Mouse (Mus musculus): ENCODE data around the gene Cdan1.

Cdan1 gene

GRCm38 (mm10) chr2:120849449-120850423 lies at the start of gene Cdan1:
Gene Cdan1 (minus strand): TSS chr2:120850128.
- DNase-seq (ENCODE audit: low read depth, low spot score): peak; percentile 4

- no peak for DNase-seq (ENCODE audit: low read depth, low spot score)
These were observed 46.4 kb upstream of the Cdan1 start for GRCm38 (mm10) chr2:120896361-120896760.

GRCm38 (mm10) chr2:120887601-120888000 lies 37.7 kb upstream of the Cdan1 start:
- no peak for DNase-seq (ENCODE audit: low read depth, low spot score)

- no peak for DNase-seq (ENCODE audit: low read depth, low spot score)
These were observed 23.3 kb upstream of the Cdan1 start for GRCm38 (mm10) chr2:120873192-120873591.

- DNase-seq (ENCODE audit: low read depth, low spot score): no peak
These were observed 21.8 kb upstream of the Cdan1 start for GRCm38 (mm10) chr2:120871447-120872336.

GRCm38 (mm10) chr2:120867336-120867735 lies 17.4 kb upstream of the Cdan1 start:
- no peak for DNase-seq (ENCODE audit: low read depth, low spot score)

GRCm38 (mm10) chr2:120866561-120866960 lies 16.6 kb upstream of the Cdan1 start:
- peak; percentile 31 for DNase-seq (ENCODE audit: low read depth, low spot score)

GRCm38 (mm10) chr2:120863389-120863788 lies 13.5 kb upstream of the Cdan1 start:
- no peak for DNase-seq (ENCODE audit: low read depth, low spot score)

- no peak for DNase-seq (ENCODE audit: low read depth, low spot score)
These were observed 10.8 kb upstream of the Cdan1 start for GRCm38 (mm10) chr2:120860699-120861098.

- DNase-seq (ENCODE audit: low read depth, low spot score): no peak
These were observed 8.2 kb upstream of the Cdan1 start for GRCm38 (mm10) chr2:120858131-120858530.

- no peak for DNase-seq (ENCODE audit: low read depth, low spot score)
These were observed 3.2 kb upstream of the Cdan1 start for GRCm38 (mm10) chr2:120853151-120853550.

- DNase-seq (ENCODE audit: low read depth, low spot score): no peak
These were observed 2.7 kb upstream of the Cdan1 start for GRCm38 (mm10) chr2:120852626-120853025.

- DNase-seq (ENCODE audit: low read depth, low spot score): peak; percentile 98
These were observed 625 bp upstream of the Cdan1 start, which contains the start of gene Ttbk2 for GRCm38 (mm10) chr2:120850424-120851082. Gene Ttbk2 (minus strand): TSS chr2:120850604.

- no peak for DNase-seq (ENCODE audit: low read depth, low spot score)
These were observed 4.6 kb downstream of the Cdan1 start for GRCm38 (mm10) chr2:120845280-120845679.

- no peak for DNase-seq (ENCODE audit: low read depth, low spot score)
These were observed 5.9 kb downstream of the Cdan1 start for GRCm38 (mm10) chr2:120843990-120844389.

GRCm38 (mm10) chr2:120841211-120841610 lies 8.7 kb downstream of the Cdan1 start:
- no peak for DNase-seq (ENCODE audit: low read depth, low spot score)

GRCm38 (mm10) chr2:120835167-120835566 lies 14.8 kb downstream of the Cdan1 start:
- no peak for DNase-seq (ENCODE audit: low read depth, low spot score)

GRCm38 (mm10) chr2:120826936-120827638 lies 22.8 kb downstream of the Cdan1 start:
- no peak for DNase-seq (ENCODE audit: low read depth, low spot score)

GRCm38 (mm10) chr2:120770265-120770935 lies 79.5 kb downstream of the Cdan1 start:
- no peak for DNase-seq (ENCODE audit: low read depth, low spot score)

- no peak for DNase-seq (ENCODE audit: low read depth, low spot score)
These were observed 88.0 kb downstream of the Cdan1 start for GRCm38 (mm10) chr2:120761922-120762321.

Data from retina, postnatal 7 days (tissue).